Mouse (Mus musculus): ENCODE data around the gene Slc24a2. TPM values are rescaled to one million over a fixed set of nuclear protein-coding genes. Genes with fewer than 3 reads are reported as not detected.

The Slc24a2 gene
- polyA plus RNA-seq (2017; shearing (Covaris generic)): under 1 TPM in 1 of 2 experiments, not detected in 1; 0.19 TPM

DNA sequence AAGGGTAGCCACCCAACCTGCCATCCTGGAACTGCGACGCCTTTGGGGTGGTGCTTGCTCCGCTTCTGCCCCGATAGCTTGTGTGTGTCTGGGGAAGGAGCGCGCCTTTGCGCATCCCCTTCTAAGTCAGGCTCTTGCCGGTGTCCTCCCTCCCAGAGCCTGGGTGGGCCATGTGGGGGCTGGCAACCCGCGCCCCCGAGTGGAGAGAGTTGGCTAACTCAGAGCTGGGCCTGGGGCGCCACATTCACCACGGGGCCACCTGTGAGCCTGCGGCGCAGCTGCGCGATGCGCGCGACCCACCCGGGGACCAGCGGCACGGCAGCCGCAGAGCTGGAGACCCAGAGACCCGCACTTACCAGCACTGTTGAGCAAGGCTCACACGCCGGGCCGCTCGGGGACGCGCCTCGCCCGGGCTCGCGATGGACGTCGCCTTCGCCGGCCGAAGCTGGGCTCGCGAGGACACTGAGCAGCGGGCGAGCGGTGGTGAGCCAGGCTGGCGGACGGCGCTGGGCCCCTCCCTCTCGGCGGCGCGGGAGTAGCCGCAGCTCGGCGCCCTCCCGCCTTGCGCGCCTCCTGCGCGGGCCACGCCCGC lies at the start of gene Slc24a2:
Gene Slc24a2, minus strand, starts transcription at position 518 of the 592 bp plus-strand sequence.
- no peak for ATAC-seq

GRCm38 (mm10) chr4:87274825-87275224 lies 44.5 kb upstream of the Slc24a2 start:
- ATAC-seq: no peak

GRCm38 (mm10) chr4:87274276-87274675 lies 44.0 kb upstream of the Slc24a2 start:
- no peak for ATAC-seq

DNA sequence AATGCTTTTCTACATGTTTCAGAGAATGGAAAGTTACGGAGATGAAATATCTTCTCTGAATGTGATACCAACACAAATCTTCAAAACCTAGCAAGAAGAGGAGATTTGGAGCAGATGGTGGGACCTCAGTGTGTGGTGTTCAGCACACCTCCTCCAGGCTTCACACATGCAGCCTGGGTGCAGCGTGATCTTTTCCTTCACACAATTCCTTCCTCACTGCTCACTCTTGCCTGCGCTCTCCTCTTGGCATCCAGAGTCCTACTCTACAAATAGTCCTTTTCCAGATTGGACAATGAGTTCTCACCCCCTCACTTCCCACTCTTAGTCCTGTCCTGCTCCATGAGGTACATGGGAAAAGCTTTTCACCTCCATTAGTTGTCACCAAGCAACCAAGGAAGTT lies 43.2 kb upstream of the Slc24a2 start:
- no peak for ATAC-seq

DNA sequence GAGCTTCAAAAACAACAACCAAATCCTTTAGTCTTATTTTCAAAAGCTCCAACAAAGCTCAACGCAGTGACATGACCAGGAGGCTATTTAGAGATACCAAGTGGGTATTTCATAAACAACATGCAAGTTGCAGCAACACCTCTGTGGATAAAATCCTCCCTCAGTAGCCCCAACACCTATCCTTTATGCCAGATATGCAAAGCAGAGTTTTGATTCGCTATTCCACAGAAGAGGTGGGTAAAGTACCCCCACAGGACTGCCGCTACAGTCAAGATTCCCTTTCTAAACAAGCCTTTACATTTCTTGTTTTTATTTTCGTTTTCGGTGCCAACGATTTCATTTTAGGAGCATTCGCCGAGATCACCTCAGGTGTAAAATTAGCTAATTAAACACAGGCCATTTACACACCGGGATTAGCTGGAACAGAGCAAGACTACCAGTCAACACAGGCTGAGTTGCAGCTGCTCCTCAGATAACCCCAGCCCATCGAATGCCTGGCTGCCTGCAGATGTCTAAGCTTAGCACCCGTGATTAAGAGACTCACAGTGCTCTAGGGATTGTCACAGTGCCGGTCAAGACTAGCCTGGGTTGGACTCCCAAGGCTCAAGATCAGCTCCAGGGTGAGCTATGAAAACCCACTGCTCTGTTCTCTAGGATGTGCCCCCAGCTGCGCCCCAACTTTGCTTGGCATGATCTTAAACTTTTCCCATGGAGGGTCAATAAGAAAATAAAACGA lies 885 bp downstream of the Slc24a2 start:
- ATAC-seq: no peak

- ATAC-seq: no peak
Measured at GRCm38 (mm10) chr4:87221586-87221985, 8.7 kb downstream of the Slc24a2 start.

- no peak for ATAC-seq
Measured at GRCm38 (mm10) chr4:87218196-87218595, 12.1 kb downstream of the Slc24a2 start.

DNA sequence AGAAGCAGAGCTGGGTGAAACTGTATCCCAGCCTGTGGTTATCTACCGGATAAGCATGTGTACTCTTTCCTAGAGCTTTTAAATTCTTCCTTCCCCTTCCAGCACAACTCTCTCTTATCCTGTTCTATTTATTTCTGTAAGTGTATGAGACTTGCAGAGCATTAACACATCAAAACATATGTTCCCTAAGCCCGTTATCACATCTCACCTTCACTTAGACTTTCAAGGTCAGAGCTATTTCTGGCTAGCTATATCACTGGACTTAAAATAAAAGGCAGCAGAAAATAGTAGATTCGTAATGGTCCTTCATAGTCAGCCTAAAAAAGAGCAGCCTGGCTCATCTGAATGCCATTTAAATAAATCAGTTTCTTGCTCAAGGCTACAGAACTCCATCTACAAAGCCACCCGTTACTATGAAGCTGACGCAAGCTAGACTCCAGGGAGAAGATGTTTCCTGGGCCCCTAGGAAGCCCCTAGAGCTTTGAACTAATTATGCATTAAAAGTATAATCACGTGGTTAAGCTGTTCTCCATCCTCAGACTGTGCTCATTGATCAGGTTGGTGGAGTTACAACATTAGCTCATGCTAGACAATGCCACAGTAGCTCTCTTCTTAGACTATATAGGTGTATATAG lies 18.8 kb downstream of the Slc24a2 start:
- ATAC-seq: no peak

GRCm38 (mm10) chr4:87210533-87210932 lies 19.7 kb downstream of the Slc24a2 start:
- ATAC-seq: no peak

DNA sequence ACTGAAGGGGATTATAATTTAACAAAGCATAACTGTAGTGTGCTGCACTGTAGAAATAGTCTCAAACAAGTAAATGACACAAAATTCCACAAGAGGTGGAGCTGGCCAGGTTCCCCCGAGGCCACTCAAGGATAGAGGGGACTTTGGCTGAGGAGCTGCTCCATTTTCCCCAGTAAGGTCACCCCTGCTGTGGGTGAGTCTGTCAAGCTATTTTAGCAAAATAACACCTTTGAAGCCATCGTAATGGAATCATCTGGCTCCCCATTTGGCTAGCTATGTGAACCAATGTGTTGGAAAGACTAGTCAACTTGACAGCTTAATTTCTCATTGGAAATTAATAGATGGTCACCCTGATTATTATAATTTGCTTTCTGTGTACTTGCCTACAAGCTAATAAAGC lies 28.2 kb downstream of the Slc24a2 start:
- ATAC-seq: no peak

DNA sequence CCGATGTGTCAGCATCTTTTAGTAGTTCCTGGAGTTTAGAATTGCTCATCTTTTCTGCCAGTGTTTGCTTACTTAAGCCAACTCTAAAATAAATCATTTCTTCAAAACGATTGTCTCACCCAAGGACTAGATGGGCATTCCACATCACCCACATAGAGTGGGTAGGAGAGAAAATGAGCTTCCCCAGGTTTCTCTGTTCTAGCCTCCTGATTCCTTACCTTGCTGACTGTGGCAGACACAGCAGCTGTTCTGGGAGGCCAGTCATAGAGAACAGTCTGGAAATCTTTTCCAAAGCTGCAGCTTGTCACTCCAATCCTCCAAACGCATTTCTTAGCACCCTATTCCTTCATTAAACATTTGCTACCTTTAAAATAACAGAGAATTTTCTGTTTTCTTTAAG lies 29.0 kb downstream of the Slc24a2 start:
- no peak for ATAC-seq

DNA sequence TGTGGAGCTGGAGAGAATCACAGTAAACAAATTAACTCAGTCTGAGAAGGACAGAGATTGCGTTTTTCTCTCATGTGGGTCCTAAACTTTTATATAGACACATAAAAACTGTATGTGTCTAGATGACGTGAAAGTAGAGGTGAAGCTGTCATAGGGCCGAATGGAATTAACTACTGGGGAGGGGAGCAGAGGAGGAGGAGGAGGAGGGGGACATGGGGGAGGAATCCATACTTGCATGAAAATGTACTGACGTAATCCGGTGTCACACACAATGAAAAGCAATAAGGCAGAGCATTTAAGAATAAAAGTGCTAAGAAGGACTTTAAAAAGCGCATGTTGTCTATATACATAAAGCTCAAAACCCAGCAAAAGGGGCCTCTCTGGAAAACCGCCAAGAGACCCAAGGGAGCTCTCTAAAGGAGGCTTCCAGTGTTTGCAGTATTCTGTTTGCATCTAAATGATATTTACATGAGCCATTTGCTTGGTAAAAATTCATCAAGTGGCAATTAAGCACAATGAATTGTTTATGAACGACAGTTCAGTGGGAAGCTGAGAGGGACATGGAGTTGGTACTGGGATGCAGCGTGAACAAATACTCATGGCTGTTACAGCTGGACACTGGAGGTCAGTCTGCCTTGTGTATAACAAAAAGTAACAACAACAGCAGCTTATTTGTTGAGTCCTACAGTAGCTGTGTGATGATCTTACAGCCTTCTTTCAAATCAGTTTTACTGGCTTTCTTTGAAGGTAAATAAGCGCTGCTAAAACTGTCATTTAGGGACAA lies 45.9 kb downstream of the Slc24a2 start:
- ATAC-seq: no peak

GRCm38 (mm10) chr4:87177116-87177515 lies 53.2 kb downstream of the Slc24a2 start:
- no peak for ATAC-seq

DNA sequence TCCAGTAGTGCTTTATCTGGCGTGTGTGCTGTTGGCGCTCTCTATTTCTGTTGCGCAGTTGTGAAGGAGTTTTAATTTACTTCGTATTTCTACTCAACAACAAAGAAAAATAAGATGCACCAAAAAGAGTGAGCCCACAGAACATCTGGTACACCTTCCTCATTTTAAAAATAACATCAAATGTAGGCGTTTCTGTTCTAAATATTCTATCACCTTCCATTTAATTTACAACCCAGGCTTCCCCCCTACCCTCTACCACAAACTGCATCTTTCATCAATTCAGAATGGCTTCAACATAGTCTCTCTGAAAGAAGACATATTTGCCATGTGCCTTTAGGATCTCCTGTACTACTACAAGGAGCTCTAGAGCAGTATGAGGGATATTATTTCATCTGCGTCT lies 66.3 kb downstream of the Slc24a2 start:
- no peak for ATAC-seq

DNA sequence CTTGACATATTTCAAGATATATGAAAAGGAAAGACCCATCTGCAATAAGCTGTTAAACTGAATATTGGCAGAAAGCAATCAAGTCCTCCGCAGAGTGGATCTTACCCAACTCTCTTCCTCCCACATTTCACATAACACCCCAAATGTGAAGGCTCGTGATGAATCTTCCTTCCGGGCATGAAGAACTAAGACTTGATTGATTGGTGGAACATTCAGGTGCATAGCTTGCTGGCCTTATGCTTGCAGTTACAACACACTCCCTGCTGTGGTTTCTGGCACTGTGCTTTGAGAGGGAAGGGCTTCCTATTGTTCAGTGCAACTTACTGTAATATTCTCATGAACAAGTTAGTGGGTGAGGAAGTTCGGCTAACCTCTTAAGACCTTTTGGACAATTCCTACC lies 72.2 kb downstream of the Slc24a2 start:
- no peak for ATAC-seq

DNA sequence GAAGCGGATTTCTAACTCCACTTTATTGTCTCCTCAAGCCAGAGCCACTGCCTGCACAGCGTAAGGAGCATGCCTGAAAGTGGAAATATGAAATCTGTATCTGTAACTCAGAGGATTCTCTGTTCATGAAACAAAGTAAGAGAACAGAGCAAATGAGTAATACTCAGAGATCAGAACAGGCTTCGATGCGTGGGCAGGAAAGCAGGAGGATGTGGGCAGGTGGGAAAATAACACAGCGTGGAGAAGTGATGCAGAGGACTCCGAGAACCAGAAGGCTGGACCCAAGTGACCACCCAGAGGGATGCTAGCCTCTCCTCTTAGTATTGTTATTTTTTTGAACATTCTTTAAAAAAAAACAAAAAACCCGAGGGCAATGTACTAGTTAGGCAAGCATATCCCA lies 78.3 kb downstream of the Slc24a2 start:
- ATAC-seq: no peak

- no peak for ATAC-seq
Measured at GRCm38 (mm10) chr4:87149584-87149983, 80.7 kb downstream of the Slc24a2 start.

DNA sequence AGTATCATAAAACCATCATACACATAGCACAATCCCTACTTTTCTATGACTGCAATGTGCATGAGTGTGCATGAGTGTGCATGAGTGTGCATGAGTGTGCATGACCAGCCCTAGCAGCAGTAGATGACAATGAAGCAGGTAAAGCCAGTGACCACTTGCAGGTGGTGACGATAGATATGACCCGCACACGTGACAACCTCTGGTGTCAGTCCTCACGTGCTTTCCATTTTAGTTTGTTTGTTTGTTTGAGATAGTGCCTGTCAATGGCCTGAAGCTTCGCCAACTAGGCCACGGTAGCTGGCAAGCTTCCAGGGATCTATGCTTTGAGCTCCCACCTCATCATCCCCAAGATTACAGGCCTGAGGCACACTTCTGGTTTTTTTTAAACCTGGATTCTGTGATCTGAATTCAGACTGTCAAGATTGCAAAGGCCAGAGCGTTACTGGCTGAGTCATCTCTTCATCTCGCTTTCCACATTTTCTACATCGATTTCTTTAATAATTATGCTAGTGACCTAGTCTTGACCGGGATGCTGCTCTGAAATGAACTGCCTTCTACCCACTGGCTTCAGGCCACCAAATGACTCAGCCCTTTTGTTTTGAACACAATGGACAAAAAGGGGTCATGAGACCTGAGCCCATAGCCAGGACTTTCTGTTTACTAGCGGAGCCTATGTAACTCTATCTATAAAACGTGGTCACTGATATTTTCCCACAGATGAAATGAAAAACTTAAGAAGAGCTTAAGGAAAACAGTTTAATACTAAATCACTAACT lies 88.5 kb downstream of the Slc24a2 start:
- ATAC-seq: no peak

DNA sequence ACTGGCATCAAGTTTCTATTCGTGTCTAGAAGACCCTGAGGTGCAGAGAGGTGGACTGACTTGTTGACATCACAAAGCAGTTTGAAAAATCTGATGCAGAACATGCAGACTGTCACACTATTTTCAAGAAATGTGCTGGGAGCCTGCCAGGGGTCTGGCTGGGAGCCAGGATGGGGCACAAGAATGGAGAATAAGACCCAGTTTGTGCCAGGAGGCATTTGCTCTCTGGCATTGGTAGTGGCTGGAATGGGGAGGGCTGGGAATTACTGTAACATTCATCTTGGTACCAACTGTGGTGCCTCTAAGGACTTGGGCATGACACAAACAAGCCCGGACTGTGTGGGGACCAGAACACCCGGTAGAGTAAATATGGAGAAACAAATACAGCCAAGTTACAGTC lies 89.4 kb downstream of the Slc24a2 start:
- ATAC-seq: no peak

- ATAC-seq: no peak
Measured at GRCm38 (mm10) chr4:87132525-87132924, 97.8 kb downstream of the Slc24a2 start.

DNA sequence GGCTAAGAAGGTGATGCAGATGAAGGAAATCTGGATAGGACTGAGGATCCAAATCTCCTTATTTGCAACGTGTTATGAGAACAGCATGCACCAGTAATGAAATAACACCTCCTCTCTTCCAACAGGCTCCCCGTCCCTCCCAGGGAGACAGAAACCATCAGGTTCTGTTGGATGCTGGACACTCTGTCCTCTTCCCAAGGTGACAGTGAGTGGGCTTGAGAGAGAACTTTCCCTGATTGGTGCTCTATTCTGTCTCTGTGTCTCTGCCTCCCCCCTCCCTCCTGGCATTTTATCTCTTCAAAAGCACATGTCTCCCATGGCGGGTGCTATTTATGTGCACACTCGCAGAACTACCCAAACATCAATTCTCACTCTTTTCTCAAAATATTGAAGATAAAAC lies 103.5 kb downstream of the Slc24a2 start:
- ATAC-seq: no peak

GRCm38 (mm10) chr4:87119758-87120157 lies 110.5 kb downstream of the Slc24a2 start:
- ATAC-seq: no peak

Data from activated CD4-positive, CD25-positive, alpha-beta regulatory T cell, adult 4 months (primary cell).